Mouse (Mus musculus): ENCODE data around the gene Rbm8a.
A peak's percentile ranks its signal among the peaks of the same experiment; 100 is the strongest.
"Not testable (repeated sequence)": the region's sequence is repeated elsewhere in the genome, so short reads cannot be mapped to it uniquely, and the experiment has no call there.

The Rbm8a gene

DNA sequence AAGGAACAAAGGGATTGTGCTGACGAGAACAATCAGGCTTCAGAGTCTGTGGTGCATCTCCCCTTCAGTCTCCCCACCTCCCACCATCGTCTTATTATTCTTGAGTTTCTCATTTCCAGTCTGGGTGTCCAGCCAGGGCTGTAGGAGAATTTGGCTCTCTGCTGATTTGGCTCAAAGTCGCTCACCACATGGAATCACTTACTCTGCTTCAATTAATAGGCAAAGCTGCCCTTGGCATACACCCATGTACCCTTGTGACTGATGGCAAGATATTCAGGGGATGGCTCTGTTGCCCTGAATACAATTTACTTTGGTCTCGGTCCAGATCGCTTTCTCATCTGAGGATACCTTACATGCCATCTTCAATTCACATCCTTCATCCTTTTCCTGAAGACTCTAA, 26.4 kb upstream of the Rbm8a start:
- no peak for DNase-seq (ENCODE audit: low spot score in 2 of 2)

DNA sequence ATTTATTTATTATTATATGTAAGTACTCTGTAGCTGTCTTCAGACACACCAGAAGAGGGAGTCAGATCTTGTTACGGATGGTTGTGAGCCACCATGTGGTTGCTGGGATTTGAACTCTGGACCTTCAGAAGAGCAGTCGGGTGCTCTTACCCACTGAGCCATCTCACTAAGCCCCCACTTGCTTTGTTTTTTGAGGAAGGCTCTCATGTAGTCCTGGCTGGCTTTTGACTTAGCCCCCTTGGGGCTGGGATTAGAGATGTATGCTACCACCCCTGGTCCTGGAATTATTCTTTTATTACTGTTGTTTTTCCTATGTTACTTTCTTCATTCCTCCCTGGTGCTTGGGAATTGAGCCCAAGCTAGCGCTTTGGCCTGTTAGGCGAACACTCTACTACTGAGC, 23.7 kb upstream of the Rbm8a start:
- DNase-seq (ENCODE audit: low spot score in 2 of 2), result not testable (repeated sequence)

DNA sequence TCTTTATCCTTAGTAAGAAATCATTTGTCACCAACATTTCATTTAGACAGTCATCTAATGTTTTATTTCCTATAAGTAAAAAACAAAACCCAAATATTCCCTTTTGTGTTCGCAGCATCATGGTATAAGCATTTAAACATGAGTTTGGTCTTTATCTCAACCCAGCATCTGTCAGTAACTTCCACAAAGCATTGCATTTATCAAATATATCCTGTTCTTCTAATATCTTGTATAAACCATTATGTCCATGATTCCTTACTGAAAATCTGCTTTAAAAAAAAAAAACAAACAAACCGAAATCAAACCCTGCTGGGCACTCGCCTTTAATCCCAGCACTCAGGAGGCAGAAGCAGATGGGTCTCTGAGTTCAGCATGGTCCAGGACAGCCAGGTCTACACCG, 23.1 kb upstream of the Rbm8a start:
- DNase-seq (ENCODE audit: low spot score in 2 of 2), result no peak

DNA sequence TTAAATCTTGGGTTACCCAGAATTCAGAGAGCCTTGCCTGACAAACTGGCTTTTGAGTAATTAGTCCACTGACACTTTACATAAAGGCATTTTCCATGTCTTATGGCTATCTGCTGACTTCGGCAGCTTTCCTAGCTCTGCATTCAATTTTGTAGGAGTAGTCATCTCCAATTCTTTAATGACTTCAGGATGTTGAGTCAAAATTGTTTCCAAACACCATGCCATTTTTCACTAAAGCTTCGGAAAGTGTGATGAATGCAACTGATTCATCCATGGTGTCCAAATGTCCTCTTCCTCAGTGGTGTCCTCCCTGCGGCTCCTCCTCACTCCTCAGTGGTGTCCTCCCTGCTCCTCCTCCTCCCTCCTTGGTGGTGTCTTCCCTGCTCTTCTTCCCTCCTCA, 11.8 kb upstream of the Rbm8a start:
- DNase-seq (ENCODE audit: low spot score in 2 of 2), result no peak

DNA sequence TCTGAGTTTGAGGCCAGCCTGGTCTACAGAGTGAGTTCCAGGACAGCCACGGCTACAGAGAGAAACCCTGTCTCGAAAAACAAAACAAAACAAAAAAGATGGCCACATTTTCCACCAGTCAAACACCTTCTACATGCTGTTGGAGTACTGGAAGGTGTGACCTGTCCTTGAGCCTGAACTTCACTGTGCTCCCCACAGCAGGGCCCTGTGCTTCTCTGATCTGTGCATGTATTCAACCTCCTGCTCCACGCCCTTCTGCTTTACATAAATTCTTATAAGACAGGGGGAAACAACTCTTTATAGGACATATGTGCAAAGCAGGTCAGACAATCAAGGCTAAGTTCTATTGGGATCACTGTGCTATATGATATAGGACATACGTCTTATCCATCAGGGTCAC, 6.5 kb upstream of the Rbm8a start:
- DNase-seq (ENCODE audit: low spot score in 2 of 2), result no peak

GRCm38 (mm10) chr3:96632058-96632457, 2.3 kb downstream of the Rbm8a start:
- DNase-seq (ENCODE audit: low spot score in 2 of 2), result no peak

- DNase-seq (ENCODE audit: low spot score in 2 of 2), result no peak
These were observed 4.3 kb downstream of the Rbm8a start for GRCm38 (mm10) chr3:96634015-96634414.

- DNase-seq (ENCODE audit: low spot score in 2 of 2), result peak; percentile 79 to 82
These were observed 5.5 kb downstream of the Rbm8a start, which contains the start of the genes Pex11b and Gm42957 for GRCm38 (mm10) chr3:96634928-96635879. Pex11b (plus strand) TSS chr3:96635376. Gm42957 (plus strand) TSS chr3:96635474.

GRCm38 (mm10) chr3:96635906-96636305, 6.2 kb downstream of the Rbm8a start:
- no peak for DNase-seq (ENCODE audit: low spot score in 2 of 2)

DNA sequence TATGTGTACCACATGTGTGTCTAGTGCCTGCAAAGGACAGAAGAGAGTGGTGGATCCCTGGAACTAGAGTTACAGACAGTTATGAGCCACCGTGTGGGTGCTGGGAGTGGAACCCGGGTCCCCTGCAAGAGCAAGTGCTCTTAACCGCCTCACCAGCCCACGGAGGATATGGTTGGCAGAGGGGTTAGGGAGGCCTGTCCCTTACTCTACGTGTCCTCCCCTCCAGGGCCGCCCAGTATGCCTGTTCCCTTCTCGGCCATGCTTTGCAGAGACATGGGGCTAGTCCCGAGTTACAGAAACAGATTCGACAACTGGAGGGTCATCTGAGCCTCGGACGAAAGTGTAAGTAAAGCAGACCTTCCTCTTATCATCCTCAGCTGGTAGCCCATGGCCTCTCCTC, 6.7 kb downstream of the Rbm8a start:
- DNase-seq (ENCODE audit: low spot score in 2 of 2), result no peak

- no peak for DNase-seq (ENCODE audit: low spot score in 2 of 2)
These were observed 9.5 kb downstream of the Rbm8a start for GRCm38 (mm10) chr3:96639219-96639618.

DNA sequence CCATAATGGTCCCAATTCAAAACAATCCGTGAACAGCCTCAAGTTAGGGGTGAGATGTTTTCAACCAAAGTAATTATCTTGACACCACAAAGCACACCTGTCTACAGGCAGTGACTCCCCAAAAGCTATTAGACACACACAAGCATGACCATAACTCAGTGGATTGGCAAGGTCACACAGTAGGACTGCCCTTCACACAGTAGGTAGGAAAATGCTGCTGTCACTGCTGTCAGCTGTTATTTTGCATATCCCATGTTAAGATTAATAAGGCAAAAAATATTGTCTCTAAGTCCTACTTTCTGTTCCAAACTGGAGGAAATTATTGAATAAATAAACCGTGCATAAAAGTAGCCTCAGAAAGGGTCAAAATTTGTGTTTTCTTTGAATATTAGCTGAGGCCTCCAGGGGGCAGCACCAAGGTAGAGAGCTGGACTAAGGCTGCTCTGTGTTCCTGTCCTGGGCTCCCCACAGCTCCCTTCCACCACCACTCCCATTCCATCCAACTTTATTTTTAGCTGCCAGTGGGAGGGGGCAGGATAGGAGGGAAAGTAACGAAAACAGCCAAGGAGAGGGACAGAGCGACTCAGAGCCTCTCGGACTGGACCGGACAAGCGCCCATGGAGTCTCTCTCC, 15.4 kb downstream of the Rbm8a start, which contains the start of gene Itga10:
Gene Itga10 (plus strand): TSS at position 567 of the 632 bp plus-strand sequence.
- DNase-seq (ENCODE audit: low spot score in 2 of 2), result no peak

DNA sequence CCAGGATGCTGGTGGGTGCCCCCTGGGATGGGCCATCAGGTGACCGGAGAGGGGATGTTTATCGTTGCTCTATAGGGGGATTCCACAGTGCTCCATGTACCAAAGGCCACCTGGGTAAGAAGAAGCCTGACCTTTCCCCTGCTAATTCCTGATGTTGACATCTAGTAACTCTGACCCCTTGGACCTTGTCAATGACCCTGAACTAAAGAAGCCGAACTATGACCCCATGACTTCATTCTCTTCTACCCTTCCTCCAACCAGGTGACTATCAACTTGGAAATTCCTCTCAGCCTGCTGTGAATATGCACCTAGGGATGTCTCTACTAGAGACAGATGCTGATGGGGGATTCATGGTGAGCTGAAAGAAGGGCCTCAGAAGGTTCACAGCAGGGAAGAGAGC, 17.6 kb downstream of the Rbm8a start:
- no peak for DNase-seq (ENCODE audit: low spot score in 2 of 2)

DNA sequence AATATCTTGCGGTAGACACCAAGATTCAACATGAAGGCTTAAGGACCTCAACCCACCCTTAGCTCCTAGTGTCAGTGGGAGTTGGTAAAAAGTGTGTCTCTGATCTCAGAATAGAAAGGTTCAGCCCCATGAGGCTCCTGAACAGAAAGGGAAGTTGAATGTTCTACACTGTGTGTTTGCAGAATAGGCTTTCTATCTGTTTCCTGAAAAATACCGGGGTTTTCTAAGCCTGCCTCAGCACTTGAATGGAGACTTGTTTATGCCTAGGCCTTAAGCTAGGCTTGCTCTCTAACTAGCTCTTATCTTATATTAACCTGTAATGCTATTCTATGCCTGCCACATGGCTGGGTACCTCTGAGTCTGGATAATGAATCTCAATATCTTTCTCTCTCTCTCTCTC, 31.2 kb downstream of the Rbm8a start:
- DNase-seq (ENCODE audit: low spot score in 2 of 2), result no peak

GRCm38 (mm10) chr3:96662731-96663316, 33.1 kb downstream of the Rbm8a start:
- DNase-seq (ENCODE audit: low spot score in 2 of 2), result no peak

- peak; percentile 68 to 90 for DNase-seq (ENCODE audit: low spot score in 2 of 2)
These were observed 33.9 kb downstream of the Rbm8a start for GRCm38 (mm10) chr3:96663432-96664239.

GRCm38 (mm10) chr3:96665732-96666363, 36.1 kb downstream of the Rbm8a start:
- not testable (repeated sequence) for DNase-seq (ENCODE audit: low spot score in 2 of 2)

GRCm38 (mm10) chr3:96666916-96667315, 37.2 kb downstream of the Rbm8a start:
- no peak for DNase-seq (ENCODE audit: low spot score in 2 of 2)

DNA sequence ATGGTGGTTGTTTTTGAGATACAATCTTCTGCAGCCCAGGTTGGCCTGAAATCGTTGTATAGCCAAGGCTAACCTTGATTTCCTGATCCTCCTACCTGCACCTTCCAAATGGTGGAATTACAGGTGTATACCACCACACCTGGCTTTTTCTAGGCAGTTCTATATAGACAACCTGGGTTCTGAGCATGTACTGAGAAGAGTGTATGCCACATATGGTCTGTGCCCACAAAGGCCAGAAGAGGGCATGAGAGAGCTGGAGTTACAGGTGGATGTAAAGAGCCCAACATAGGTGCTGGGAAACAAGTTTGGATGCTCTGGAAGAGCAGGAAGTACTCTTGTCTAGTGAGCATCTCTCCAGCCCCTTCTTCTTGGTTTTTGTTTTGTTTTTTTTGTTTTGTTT, 37.6 kb downstream of the Rbm8a start:
- no peak for DNase-seq (ENCODE audit: low spot score in 2 of 2)

GRCm38 (mm10) chr3:96668424-96669067, 38.8 kb downstream of the Rbm8a start:
- DNase-seq (ENCODE audit: low spot score in 2 of 2), result no peak

All from frontal cortex, postnatal 14 days (tissue).